Mouse (Mus musculus): Measurements from ENCODE around the gene Abcc6.
"Not testable (repeated sequence)": the region's sequence is repeated elsewhere in the genome, so short reads cannot be mapped to it uniquely, and the experiment has no call there.

The Abcc6 gene

DNA sequence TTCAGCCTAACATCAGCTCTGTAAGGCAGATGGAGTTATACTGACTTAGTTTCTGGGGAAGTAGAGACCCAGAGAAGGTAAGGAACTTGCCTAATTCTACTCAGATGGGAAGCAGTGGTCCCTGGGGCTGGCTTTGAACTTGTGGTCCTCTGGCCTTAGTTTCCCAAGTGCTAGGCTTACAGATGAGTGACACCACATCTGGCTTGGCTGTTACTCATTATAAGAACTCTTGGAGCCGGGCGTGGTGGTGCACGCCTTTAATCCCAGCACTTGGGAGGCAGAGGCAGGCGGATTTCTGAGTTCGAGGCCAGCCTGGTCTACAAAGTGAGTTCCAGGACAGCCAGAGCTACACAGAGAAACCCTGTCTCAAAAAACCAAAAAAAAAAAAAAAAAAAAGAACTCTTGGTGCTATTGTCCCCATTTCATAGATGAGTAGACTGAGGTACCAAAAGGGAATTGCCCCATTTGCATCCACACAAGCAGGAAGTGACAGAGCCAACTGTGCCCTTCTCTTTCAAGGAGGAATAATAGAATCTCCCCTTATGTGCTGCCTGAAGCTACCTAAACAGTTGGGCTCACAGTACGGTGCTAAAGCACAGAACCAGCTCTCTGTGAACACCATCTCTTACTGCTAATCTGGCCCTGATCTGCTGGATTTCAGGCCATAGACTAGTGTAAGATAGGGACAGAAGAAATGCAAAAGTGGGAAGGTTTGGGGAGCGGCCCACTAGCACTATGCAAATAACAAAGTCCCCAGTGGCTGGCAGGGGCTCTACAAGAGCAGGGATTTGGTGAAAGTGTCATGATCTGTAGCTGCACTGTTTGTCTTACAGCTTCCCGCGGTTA lies 580 bp downstream of the Abcc6 start:
- DNase-seq (ENCODE audit: low read depth, low spot score), result no peak

DNA sequence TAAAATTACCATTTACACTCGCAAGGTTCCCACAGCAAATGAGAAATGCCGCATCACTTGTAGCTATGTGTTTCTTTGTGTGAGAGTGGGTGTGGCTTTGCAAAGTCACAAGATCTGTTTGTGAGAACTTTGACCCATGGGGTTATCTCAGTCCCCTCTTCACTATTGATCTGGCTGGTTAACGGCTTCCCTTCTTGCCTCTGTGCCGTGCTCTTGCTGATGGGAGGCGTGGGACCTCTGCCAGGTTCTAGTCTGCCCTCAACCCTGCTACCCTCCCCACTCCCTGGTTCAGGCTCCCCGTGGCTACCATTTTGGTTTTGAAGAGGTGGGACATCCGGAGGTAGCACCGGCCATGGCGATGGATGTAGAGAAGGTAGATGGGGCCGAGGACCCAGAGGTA lies 1.4 kb downstream of the Abcc6 start:
- no peak for DNase-seq (ENCODE audit: low read depth, low spot score)

DNA sequence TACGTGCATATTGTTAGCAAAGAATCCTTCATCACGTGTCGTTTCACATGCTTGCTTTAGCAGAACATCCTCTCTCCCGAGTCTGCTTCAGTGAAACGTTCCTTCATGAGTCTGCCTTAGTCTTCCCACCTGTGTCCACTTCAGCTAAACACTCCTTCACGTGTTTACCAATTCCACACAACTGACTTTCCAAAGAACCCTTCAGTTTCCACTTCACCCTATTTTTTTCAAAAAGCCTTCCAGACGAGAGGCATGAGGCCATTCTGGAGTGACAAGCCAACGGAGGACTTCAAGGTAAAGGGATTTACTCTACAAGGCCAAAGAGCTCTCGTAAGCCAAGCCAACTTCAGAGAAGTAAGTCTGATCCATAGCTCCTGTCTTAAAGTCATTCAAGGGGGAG lies 4.7 kb downstream of the Abcc6 start:
- DNase-seq (ENCODE audit: low read depth, low spot score), result no peak

DNA sequence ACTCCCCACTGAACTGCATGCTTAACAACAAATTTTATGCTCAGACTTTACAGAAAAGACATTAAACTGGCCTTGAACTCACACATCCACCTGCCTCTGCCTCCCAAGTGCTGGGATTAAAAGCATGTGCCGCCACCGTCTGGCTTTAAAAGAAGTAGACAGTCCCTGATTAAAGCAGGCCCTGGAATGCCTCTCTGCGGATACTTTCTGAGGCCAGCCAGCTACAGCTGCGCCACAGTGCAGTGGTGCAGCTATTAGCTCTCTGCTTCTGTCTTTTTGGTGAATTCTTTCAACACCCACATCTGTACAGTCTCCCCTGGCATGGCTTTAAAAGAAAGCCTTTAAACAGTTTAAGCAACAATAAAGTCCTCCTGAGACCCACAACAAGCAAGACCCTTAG lies 8.2 kb downstream of the Abcc6 start:
- DNase-seq (ENCODE audit: low read depth, low spot score), result no peak

DNA sequence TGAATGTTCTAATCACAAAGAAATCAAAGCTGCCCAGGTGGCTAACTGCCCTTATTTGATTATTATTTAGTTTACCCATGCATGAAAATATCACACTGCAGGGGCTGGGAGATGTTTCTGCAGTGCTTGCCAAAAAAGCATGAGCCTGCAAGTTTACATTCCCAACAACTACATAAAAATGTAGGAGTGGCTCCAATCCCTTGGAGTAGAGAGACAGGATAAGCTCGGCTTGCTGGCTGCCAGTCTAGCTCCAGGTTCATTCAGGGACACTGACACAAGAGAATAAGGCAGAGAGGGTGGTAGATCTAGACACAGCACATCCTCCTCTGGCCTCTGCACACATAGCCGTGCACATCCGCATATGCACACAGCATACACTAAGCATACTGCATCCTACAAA lies 10.5 kb downstream of the Abcc6 start:
- DNase-seq (ENCODE audit: low read depth, low spot score), result no peak

DNA sequence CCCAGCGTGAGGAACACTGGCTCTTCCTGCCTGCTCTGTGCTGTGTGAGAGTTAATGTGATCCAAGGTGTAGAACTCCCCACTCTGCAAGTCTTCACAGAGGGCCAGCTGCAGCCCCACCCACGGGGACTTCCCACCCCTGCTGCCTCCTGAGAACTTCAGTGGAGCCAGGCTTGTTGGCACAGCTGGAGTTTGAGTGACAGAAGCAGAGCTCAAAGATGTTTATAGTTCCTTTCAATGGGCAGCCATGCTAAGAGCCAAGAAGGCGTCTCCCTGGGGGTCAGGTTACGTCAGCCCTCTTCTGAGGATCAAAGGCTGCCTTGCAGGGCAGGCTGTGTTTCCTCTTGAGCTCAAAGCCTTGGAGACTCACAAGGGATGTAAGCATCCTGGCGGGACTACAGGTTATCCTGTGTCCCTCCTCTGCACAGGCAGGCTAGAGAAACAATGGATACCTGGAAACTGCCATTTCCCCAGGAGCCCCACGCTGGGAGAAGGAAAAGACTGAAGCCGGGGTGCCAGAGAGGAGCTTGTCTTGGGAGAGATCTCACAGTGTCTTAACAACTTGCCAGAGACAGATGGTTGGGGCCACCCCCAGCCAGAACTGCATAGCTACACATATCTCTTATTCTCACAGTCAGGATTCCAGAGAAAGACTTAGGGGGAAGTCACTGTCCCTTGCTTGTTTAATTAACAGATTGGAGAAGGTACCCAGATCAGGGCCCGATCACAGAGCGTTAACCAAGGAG lies 16.7 kb downstream of the Abcc6 start:
- no peak for DNase-seq (ENCODE audit: low read depth, low spot score)

DNA sequence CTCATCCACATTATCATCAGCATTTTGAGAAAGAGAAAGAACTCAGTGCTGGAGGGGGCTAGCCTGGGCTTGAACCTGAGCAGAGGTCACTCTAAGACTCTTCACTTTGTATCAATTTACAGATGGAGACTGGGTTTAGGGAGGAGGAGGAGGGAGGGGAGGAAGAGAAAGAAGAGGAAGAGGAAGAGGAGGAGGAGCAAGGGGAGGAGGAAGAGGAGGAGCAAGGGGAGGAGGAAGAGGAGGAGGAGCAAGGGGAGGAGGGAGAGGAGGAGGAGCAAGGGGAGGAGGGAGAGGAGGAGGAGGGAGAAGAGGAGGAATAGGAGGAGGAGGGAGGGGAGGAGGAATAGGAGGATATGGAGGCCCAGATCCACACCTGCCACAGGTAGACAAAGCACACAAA lies 18.0 kb downstream of the Abcc6 start:
- no peak for DNase-seq (ENCODE audit: low read depth, low spot score)

DNA sequence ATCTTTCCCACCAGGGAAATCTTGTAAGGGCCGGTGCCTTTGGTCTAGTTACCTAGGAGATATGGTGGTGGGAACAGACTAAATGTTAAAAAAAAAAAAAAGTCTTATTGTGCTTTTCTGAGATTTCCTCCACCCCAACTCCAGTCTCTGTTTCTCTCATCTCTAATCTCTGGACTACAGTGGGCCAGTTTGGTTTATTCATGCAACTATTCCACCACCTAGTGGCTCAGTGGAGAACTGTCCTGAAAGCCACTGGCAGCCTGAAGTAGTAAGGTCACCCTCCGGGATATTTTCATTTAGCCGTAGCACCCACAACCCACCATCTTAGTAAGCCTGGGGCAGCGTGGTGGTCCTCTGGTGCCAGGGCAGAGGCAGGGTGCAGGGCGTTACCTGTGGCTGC lies 20.5 kb downstream of the Abcc6 start:
- DNase-seq (ENCODE audit: low read depth, low spot score), result no peak

DNA sequence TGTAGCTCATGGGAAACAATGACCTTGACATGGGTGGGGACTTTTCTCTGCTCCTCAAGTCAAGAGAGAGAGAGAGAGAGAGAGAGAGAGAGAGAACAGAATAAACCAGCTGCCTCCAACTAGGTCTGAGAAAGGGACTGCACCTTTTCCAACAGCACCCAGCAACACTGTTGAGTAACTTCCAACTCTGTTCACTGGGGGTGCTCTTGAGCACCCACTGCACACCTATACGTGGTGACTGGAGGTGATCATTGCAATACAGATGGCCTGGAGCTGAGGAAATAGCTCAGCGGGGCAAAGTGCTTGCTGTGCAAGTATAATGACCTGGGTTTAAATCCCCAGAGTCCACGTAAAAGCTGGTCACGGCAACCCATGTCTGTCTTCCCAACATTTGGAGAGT lies 27.4 kb downstream of the Abcc6 start:
- DNase-seq (ENCODE audit: low read depth, low spot score), result no peak

DNA sequence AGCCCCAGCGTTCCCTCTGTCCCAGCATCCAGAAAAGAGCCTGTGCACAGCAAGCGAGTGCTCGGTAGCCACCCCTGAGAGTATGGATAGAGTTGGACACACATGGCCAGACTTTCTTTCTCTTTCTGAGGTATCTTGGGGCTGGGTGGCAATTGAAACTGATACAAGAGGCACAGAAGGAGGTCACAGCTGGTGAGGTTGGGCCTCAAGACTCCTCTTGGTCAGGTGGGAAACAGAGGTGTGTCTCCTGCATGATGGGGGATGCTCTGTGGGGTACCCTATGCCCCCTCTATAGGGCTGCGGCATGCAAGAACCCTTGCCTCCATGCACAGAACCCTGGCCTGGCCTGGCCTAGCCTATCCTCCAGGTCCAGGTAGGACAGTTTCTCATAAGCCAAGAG lies 29.5 kb downstream of the Abcc6 start:
- DNase-seq (ENCODE audit: low read depth, low spot score), result no peak

DNA sequence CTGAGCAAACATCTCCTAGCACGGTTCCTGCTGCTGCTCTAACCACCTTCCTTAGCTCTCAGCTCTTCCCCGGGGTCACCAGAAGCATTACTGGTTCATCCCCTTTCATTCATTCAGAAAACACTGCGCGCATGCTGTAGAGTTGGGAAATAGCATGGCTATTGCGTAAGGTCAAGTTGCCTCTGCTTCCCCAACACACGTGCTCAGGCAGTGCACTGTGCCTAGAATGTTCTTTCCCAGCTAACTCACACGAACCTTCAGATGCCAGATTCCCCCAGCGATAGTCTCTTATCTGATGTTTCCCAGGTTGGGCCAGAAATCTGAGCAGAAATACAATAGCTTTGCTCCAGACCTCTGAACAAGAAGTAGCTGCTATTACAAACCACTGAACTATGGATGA lies 37.6 kb downstream of the Abcc6 start:
- DNase-seq (ENCODE audit: low read depth, low spot score), result no peak

DNA sequence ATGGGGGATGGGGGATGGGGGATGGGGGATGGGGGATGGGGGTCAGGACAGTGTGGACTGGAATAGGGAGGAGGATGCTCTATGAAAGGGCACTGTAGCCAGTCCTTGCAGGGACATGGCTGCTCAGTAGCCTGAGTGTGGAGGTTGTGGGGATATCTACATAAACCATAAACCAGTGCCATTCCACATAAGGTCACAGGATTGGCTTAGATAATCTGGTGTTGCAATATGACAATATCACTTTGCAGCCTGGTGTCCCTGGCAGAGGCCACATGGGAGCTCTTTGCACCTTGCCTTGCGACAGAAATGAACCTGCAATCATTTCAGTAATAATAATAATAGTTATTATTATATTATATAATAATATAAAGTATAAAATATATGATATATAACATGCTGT lies 41.8 kb downstream of the Abcc6 start:
- no peak for DNase-seq (ENCODE audit: low read depth, low spot score)

DNA sequence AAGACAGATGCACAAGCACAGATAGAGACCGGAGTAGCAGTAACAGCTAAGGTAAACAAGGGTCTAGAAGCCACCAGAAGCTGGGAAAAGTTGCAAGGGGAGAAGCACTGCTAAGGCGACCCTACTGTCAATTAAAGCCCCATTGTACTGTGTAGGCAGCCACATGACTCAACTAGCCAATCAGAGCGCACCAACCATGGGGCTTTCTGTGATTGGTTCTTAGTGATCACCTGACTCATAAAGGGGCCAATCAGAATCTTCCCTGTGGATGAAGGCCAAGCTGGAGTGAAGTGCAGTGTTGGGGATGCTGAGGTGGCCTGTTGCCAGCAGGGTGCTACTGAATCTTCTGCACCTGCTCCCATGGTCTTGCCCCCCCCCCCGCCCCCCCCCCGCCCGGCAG lies 43.2 kb downstream of the Abcc6 start:
- DNase-seq (ENCODE audit: low read depth, low spot score), result no peak

DNA sequence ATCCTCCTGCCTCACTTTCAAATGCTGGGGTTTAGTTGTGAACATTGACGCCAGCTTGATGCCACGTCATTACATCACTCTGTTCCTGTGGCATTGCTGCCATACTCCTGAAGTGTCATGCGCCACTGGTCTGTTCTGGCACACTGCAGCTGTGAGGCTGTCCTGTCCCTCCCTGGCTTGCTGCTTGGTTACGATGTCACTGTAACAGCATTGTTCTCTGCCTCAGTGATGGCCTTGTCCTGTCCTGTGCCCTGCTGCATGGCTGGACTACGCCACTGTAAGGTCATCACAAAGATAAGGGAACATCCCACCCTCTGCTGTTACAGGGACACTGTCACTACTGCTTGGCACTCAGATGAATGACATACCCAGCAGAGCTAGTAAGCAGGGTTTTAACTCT lies 48.5 kb downstream of the Abcc6 start:
- DNase-seq (ENCODE audit: low read depth, low spot score), result no peak

DNA sequence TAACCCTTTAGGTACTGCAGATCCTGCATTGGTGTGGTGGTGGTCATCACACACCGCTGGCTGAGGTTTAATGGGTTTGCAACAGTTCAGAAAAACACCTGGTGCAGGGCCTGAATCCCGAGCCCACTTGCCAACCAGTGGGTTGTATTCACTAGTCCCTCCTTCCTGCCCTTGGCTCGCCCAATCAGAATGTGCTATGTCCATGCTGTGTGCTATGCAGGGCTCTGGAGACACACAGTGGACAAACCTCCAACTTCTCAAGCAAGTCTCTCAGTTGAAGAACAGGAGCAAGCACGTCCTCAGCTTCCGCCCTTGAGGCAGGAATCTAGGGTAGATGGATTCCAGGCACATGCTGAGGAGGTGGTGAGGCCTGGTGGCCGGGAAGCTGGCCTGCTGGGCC lies 55.6 kb downstream of the Abcc6 start:
- DNase-seq (ENCODE audit: low read depth, low spot score), result no peak

DNA sequence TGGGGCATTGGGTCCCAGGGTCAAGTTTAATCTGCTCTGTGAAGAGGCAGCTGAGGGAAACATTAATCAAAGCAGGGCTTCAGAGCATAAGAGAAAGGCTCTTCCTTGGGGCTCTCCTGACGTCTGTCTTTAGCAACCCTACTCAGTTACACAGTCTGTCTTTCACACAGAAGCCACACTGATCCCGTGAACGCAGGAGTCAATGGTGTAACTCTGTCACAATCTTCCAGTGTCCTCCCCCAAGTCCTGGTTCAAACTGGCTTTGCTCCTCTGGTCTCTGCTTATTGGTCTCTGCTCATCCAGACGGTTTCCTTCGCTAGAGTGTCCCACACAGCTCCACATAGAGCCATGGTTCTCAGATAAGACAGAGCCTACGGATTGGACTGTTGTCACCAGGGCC lies 56.0 kb downstream of the Abcc6 start:
- DNase-seq (ENCODE audit: low read depth, low spot score), result no peak

DNA sequence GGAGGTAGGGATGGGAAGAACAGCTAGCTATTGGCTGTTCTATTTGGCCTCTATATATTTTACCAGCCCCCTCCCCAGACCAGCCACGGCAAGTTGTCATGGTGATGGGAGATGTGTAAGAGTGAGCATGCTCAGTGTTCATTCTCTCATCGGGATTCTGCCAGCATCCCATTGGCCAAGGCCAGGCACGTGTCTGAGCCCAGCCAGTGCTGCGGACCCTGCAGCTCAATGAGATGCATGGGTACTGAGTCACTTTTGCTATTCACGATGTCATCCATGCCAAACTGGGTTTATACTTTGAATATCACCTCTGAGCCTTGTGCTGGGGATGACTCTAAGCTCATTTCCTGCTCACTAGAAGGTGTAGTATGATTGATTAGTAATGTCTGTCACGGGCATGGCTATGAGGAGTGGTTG lies 56.8 kb downstream of the Abcc6 start:
- DNase-seq (ENCODE audit: low read depth, low spot score), result no peak

DNA sequence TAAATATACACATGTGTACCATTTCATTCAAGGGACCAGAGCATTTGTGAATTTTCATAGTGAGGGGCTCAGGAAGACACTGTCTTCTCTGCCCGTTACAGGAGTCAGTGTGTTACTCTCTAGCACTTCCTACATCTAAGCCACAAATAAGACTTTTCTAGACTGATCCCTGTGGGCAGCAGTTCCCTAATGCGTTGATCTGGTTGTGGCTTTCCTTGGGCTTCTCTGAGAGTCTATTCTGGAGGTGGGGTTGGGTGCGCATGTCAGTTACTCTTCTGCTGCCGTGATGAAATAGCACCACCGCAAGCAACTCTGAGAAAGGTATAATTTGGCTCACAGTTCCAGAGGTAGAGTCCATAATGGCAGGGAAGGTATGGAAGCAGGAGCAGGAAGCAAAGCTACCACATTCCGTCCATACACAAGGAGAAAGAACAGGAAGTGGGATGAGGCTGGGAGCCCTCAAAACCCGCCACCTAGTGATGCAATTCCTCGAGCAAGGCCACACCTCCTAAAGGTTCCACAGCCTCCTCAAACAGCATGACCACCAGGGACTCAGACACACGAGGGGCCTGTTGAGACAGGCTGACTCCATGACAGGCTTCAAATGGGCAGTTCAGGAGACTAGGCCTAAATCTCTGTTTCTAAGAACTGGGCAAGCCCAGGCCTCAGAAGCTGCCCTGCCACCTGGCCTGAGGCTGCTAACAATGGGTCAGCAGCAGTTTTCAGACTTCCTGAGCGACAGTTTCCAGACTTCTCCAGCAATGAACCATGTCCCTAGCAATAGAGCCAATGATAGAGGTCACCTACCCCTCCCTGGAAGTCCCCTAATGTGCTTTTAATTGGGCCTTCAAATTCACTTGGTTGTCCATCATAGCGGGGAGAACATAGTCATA lies 58.0 kb downstream of the Abcc6 start:
- DNase-seq (ENCODE audit: low read depth, low spot score), result no peak

DNA sequence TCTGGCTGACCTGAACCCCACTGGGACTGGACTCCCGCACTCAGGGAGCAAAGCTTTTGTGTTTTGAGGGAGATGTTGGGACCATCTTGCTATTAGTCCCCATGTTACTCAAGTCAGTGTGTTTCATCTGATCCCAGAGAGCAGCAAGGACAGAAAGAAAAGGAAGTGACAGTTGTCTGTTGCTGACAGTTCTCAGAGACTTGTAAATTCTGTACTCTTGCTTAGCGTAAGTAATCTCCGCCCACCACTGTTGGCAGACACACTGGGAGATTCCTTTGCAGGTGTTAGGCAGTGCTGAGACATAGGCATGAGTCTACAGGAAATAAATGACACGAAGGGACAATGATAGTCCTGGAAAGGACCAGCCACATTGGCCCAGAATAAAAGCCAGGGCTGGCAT lies 73.5 kb downstream of the Abcc6 start:
- no peak for DNase-seq (ENCODE audit: low read depth, low spot score)

DNA sequence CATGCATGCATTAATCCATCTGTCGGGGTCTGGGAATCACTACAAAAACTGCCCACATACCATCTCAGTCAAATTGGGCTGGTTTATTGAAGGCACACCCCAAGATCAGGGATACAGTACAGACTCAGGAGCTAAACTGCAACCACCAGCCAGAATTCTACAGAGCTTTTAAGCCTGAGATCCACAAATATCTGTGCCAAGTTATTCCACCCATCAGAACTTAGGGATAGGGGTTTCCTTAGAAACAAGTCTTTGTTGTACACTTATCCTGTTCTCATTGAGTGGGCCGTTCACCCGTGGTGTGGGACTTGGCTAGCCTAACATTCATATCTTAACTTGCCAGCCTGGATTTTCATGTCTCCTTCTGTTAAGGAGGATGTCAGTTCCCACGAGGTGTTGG lies 81.0 kb downstream of the Abcc6 start:
- no peak for DNase-seq (ENCODE audit: low read depth, low spot score)

DNA sequence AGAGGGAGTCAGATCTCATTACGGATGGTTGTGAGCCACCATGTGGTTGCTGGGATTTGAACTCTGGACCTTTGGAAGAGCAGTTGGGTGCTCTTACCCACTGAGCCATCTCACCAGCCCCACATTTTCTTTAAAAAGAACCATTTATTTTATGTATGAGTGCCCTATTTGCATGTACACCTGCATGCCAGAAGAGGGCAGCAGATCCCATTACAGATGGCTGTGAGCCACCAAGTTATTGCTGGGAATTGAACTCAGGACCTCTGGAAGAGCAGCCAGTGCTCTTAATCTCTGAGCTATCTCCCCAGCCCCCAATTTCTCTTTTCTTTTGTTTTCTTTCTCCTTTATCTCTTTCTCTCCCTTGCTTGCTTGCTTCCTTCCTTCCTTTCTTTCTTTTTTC lies 86.8 kb downstream of the Abcc6 start:
- DNase-seq (ENCODE audit: low read depth, low spot score), result not testable (repeated sequence)

DNA sequence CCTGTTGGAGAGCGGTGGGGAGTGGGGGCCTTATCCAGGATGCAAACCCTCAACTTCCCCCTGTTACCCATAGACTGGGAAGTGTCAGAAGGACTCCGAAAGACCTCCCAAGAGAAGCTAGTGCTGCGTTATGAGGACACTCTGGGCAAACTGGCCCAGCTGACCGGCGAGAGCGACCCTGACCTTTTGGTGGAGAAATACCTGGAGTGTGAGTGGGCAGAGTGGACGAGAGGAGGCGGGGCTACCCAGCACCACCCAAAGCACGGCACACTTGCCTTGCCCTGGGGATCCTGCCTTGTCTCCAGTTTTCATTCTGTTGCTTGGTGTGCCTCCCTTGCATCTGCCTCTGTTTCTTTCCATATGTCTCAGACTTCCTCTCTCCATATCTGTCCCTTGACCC lies 88.1 kb downstream of the Abcc6 start:
- DNase-seq (ENCODE audit: low read depth, low spot score), result no peak
